Mouse (Mus musculus): ENCODE measurements around the gene 9530003J23Rik. TPM values are rescaled to one million over a fixed set of nuclear protein-coding genes. Genes with fewer than 3 reads are reported as not detected.
"Not testable (repeated sequence)": the region's sequence is repeated elsewhere in the genome, so short reads cannot be mapped to it uniquely, and the experiment has no call there.

Gene 9530003J23Rik
- polyA plus RNA-seq (2015; fragmentation: Nextera tagmentation; extraction: Ambion mirVana) = not detected in 2 replicates

GRCm38 (mm10) chr10:117238603-117239002, at the start of gene 9530003J23Rik:
TSS of gene 9530003J23Rik (minus strand) at chr10:117238703.
- no peak within 1 kb of the TSS for H3K4me3 ChIP-seq
- WGBS = 89% methylated on average over 12 of the region's 12 CpGs
- ATAC-seq (ENCODE audit: low FRiP score, low read depth) = no peak

GRCm38 (mm10) chr10:117287226-117287850, 48.8 kb upstream of the 9530003J23Rik start:
- H3K4me3 ChIP-seq = no peak overlapping the region
- no peaks in the 10 kb centered on the region for H3K36me3 ChIP-seq
- no peak overlapping the region for H3K9ac ChIP-seq
- no peak overlapping the region for H3K4me2 ChIP-seq
- H3K9me3 ChIP-seq = no peaks in the 10 kb centered on the region
- no peak overlapping the region for H3K27ac ChIP-seq (replicated peaks)
- 87% methylated on average over 3 of the region's 3 CpGs for WGBS
- no peak for ATAC-seq (ENCODE audit: low FRiP score, low read depth)
- H3K4me1 ChIP-seq (replicated peaks) = no peaks in the 10 kb centered on the region
- no peaks in the 10 kb centered on the region for H3K27me3 ChIP-seq

More at GRCm38 (mm10) chr10:117238603-117239002, at the start of gene 9530003J23Rik:
- Histone ChIP-seq H3K9ac (no peak within 1 kb of the TSS), H3K4me2 (no peak within 1 kb of the TSS), H3K27ac (replicated peaks) (no peak within 1 kb of the TSS), H3K9me3 (no peaks in the 10 kb centered on the region), H3K4me1 (replicated peaks) (no peaks in the 10 kb centered on the region), H3K36me3 (no peaks in the 10 kb centered on the region), H3K27me3 (no peaks in the 10 kb centered on the region)

GRCm38 (mm10) chr10:117286366-117286970, 48.0 kb upstream of the 9530003J23Rik start:
- H3K4me2 ChIP-seq = no peak overlapping the region
- H3K4me1 ChIP-seq (replicated peaks) = no peaks in the 10 kb centered on the region
- H3K4me3 ChIP-seq = no peak overlapping the region
- WGBS = 86% methylated on average over 6 of the region's 6 CpGs
- no peak for ATAC-seq (ENCODE audit: low FRiP score, low read depth)
- no peak overlapping the region for H3K9ac ChIP-seq
- H3K36me3 ChIP-seq = no peaks in the 10 kb centered on the region
- H3K9me3 ChIP-seq = no peaks in the 10 kb centered on the region
- H3K27me3 ChIP-seq = no peaks in the 10 kb centered on the region
- H3K27ac ChIP-seq (replicated peaks) = no peak overlapping the region

- not testable (repeated sequence) for ATAC-seq (ENCODE audit: low FRiP score, low read depth); H3K27ac ChIP-seq (replicated peaks); H3K4me3 ChIP-seq; H3K9ac ChIP-seq; H3K4me1 ChIP-seq (replicated peaks); H3K9me3 ChIP-seq; H3K36me3 ChIP-seq; H3K27me3 ChIP-seq; H3K4me2 ChIP-seq
- WGBS = 73% methylated on average over 3 of the region's 7 CpGs
Observed at GRCm38 (mm10) chr10:117285584-117285983, 47.1 kb upstream of the 9530003J23Rik start.

GRCm38 (mm10) chr10:117284578-117285520, 46.3 kb upstream of the 9530003J23Rik start:
- Histone ChIP-seq H3K9ac (no peak overlapping the region), H3K4me1 (replicated peaks) (no peaks in the 10 kb centered on the region), H3K4me3 (no peak overlapping the region), H3K27me3 (no peaks in the 10 kb centered on the region), H3K9me3 (no peaks in the 10 kb centered on the region), H3K4me2 (no peak overlapping the region), H3K36me3 (no peaks in the 10 kb centered on the region), H3K27ac (replicated peaks) (no peak overlapping the region)
- WGBS = 92% methylated on average over 10 of the region's 10 CpGs
- no peak for ATAC-seq (ENCODE audit: low FRiP score, low read depth)

- no peak for ATAC-seq (ENCODE audit: low FRiP score, low read depth)
- Histone ChIP-seq H3K4me1 (replicated peaks) (no peaks in the 10 kb centered on the region), H3K27ac (replicated peaks) (no peak overlapping the region), H3K4me2 (no peak overlapping the region), H3K36me3 (no peaks in the 10 kb centered on the region), H3K4me3 (no peak overlapping the region), H3K27me3 (no peaks in the 10 kb centered on the region), H3K9me3 (no peaks in the 10 kb centered on the region), H3K9ac (no peak overlapping the region)
- 83% methylated on average over 7 of the region's 7 CpGs for WGBS
Observed at GRCm38 (mm10) chr10:117283871-117284577, 45.5 kb upstream of the 9530003J23Rik start.

GRCm38 (mm10) chr10:117283196-117283595, 44.7 kb upstream of the 9530003J23Rik start:
- H3K9ac ChIP-seq; H3K4me1 ChIP-seq (replicated peaks); H3K36me3 ChIP-seq; H3K9me3 ChIP-seq; H3K27ac ChIP-seq (replicated peaks); H3K27me3 ChIP-seq; ATAC-seq (ENCODE audit: low FRiP score, low read depth); H3K4me2 ChIP-seq; H3K4me3 ChIP-seq: not testable (repeated sequence)
- WGBS = 87% methylated on average over 4 of the region's 4 CpGs

GRCm38 (mm10) chr10:117282551-117282950, 44.0 kb upstream of the 9530003J23Rik start:
- Histone ChIP-seq H3K27me3 (no peaks in the 10 kb centered on the region), H3K36me3 (no peaks in the 10 kb centered on the region), H3K27ac (replicated peaks) (no peak overlapping the region), H3K9me3 (no peaks in the 10 kb centered on the region), H3K4me3 (no peak overlapping the region), H3K9ac (no peak overlapping the region), H3K4me2 (no peak overlapping the region), H3K4me1 (replicated peaks) (no peaks in the 10 kb centered on the region)
- no peak for ATAC-seq (ENCODE audit: low FRiP score, low read depth)
- 88% methylated on average over 2 of the region's 2 CpGs for WGBS

- Histone ChIP-seq H3K9ac (no peak within 1 kb of the TSS), H3K36me3 (no peaks in the 10 kb centered on the region), H3K4me2 (no peak within 1 kb of the TSS), H3K27me3 (no peaks in the 10 kb centered on the region), H3K9me3 (no peaks in the 10 kb centered on the region), H3K4me1 (replicated peaks) (no peaks in the 10 kb centered on the region), H3K27ac (replicated peaks) (no peak within 1 kb of the TSS), H3K4me3 (no peak within 1 kb of the TSS)
- ATAC-seq (ENCODE audit: low FRiP score, low read depth) = no peak
- WGBS = 72% methylated on average over 4 of the region's 4 CpGs
Observed at GRCm38 (mm10) chr10:117282049-117282448, 43.5 kb upstream of the 9530003J23Rik start, which contains the start of gene Lyz2. TSS of gene Lyz2 (minus strand) at chr10:117282321.

- ATAC-seq (ENCODE audit: low FRiP score, low read depth) = no peak
- Histone ChIP-seq H3K36me3 (no peaks in the 10 kb centered on the region), H3K27me3 (no peaks in the 10 kb centered on the region), H3K27ac (replicated peaks) (no peak overlapping the region), H3K4me2 (no peak overlapping the region), H3K9ac (no peak overlapping the region), H3K4me1 (replicated peaks) (no peaks in the 10 kb centered on the region), H3K4me3 (no peak overlapping the region), H3K9me3 (no peaks in the 10 kb centered on the region)
- 91% methylated on average over 7 of the region's 7 CpGs for whole genome bisulfite sequencing
Observed at GRCm38 (mm10) chr10:117281381-117281920, 42.9 kb upstream of the 9530003J23Rik start.

GRCm38 (mm10) chr10:117280000-117280399, 41.5 kb upstream of the 9530003J23Rik start:
- no peak overlapping the region for H3K9ac ChIP-seq
- no peak overlapping the region for H3K27ac ChIP-seq (replicated peaks)
- H3K4me3 ChIP-seq = no peak overlapping the region
- no peaks in the 10 kb centered on the region for H3K36me3 ChIP-seq
- H3K9me3 ChIP-seq = no peaks in the 10 kb centered on the region
- no peaks in the 10 kb centered on the region for H3K27me3 ChIP-seq
- ATAC-seq (ENCODE audit: low FRiP score, low read depth) = no peak
- no peaks in the 10 kb centered on the region for H3K4me1 ChIP-seq (replicated peaks)
- WGBS = 65% methylated on average over 1 of the region's 1 CpGs
- H3K4me2 ChIP-seq = no peak overlapping the region

All from hindbrain, embryonic 15.5 days (tissue).